Mouse (Mus musculus) limb, embryonic 13.5 days (tissue): Measurements from ENCODE around the gene Gm13420. TPM values are rescaled to one million over a fixed set of nuclear protein-coding genes. Genes with fewer than 3 reads are reported as not detected.
A peak's percentile ranks its signal among the peaks of the same experiment; 100 is the strongest.
"Not testable (repeated sequence)": the region's sequence is repeated elsewhere in the genome, so short reads cannot be mapped to it uniquely, and the experiment has no call there.

Experiments
- ATAC-seq: fragments of 200-750 bp; cut with Nextera tagmentation; 2 replicates; pipeline ENCODE4 v1.8.0; 2017; ENCODE audit warnings: low read depth, moderate number of reproducible peaks, moderate TSS enrichment; ENCODE audit not compliant: low FRiP score
- H3K27ac ChIP-seq: fragments of 300-500 bp; sonication (generic); 2 replicates; pipeline ENCODE4 v1.5.1; 2015; ENCODE audit warnings: inconsistent platforms, mild to moderate bottlenecking, moderate library complexity
- H3K27me3 ChIP-seq: fragments of 300-500 bp; sonication (generic); 2 replicates; pipeline ENCODE4 v1.6.1; 2015; ENCODE audit warnings: mild to moderate bottlenecking, inconsistent platforms
- H3K36me3 ChIP-seq: fragments of 300-500 bp; sonication (generic); 2 replicates; pipeline ENCODE4 v1.6.1; 2015; ENCODE audit warnings: inconsistent platforms, mild to moderate bottlenecking, moderate library complexity
- H3K4me1 ChIP-seq: fragments of 300-500 bp; sonication (generic); 2 replicates; pipeline ENCODE4 v1.6.1; 2015; ENCODE audit warnings: inconsistent platforms
- H3K4me2 ChIP-seq: fragments of 300-500 bp; sonication (generic); replicated peaks from 2 replicates; pipeline ENCODE4 v1.6.1; 2015; ENCODE audit warnings: inconsistent platforms, mild to moderate bottlenecking, moderate library complexity
- H3K4me3 ChIP-seq: fragments of 300-500 bp; sonication (generic); 2 replicates; pipeline ENCODE4 v1.5.1; 2015; ENCODE audit warnings: moderate library complexity, mild to moderate bottlenecking, inconsistent platforms
- H3K9ac ChIP-seq: fragments of 300-500 bp; sonication (generic); 2 replicates; pipeline ENCODE4 v1.6.1; 2015; ENCODE audit warnings: mild to moderate bottlenecking, inconsistent platforms
- H3K9me3 ChIP-seq: fragments of 300-500 bp; sonication (generic); 2 replicates; pipeline ENCODE4 v1.6.1; 2016; ENCODE audit warnings: inconsistent platforms
- WGBS: fragments of 180-500 bp; shearing (Covaris S2); methylation state at CpG from one replicate; pipeline ENCODE4 v1.1.7; 2015; 5-methylcytosine and 5-hydroxymethylcytosine counted together
- polyA plus RNA-seq: library from polyadenylated mRNA; unstranded; fragments of >200 nt; fragmentation: Nextera tagmentation; extraction: Ambion mirVana; gene quantifications from 2 replicates; pipeline ENCODE4 v1.2.1, GENCODE M21; 2015

Gm13420 gene
- polyA plus RNA-seq, result not detected in 2 replicates

DNA sequence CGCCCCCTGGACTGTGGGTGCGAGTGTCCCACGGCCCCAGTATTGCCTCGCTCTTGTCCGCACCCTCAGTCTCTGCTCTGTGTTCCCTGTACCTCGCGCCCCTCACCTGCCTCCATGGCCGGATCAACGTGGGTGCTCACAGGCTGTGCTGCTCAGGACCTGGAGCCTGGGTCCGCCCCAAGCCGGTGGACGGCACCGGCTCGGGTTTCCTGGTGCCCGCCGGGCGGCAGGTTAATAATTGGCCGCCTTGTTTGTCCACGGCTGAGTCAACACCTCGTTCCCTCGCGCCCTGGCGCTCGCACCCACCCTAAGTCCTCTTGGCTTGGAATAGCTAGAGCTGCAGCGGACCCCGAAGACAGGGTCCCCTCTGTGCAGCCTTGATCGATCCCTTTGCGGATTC is at the start of gene Gm13420:
Gene Gm13420, minus strand, starts transcription at position 189 of the 400 bp plus-strand sequence.
- 0 out of 2 replicates have a peak within 1 kb of the TSS, but pooled peaks have one; percentile 19 for H3K9ac ChIP-seq
- ATAC-seq, result no peak; the same call in 1 of the 2 replicates
- peak within 1 kb of the TSS; percentile 44 for H3K4me2 ChIP-seq
- H3K4me1 ChIP-seq, result peaks cover 17% of the 10 kb centered on the region
- no peaks in the 10 kb centered on the region for H3K9me3 ChIP-seq
- 6% methylated on average over 28 of the region's 28 CpGs for WGBS
- peak within 1 kb of the TSS; percentile 21 for H3K4me3 ChIP-seq
- H3K27me3 ChIP-seq, result peaks cover 72% of the 10 kb centered on the region
- H3K36me3 ChIP-seq, result no peaks in the 10 kb centered on the region
- H3K27ac ChIP-seq, result no peak within 1 kb of the TSS

GRCm38 (mm10) chr2:29792772-29793487 is 41.4 kb upstream of the Gm13420 start:
- Histone ChIP-seq H3K36me3 (peaks cover 57% of the 10 kb centered on the region), H3K27me3 (no peaks in the 10 kb centered on the region), H3K4me2 (no peak overlapping the region), H3K4me1 (peaks cover 9% of the 10 kb centered on the region), H3K27ac (no peak overlapping the region), H3K4me3 (no peak overlapping the region), H3K9ac (no peak overlapping the region), H3K9me3 (no peaks in the 10 kb centered on the region)
- WGBS, result 97% methylated on average over 2 of the region's 2 CpGs
- ATAC-seq, result no peak

- no peaks in the 10 kb centered on the region for H3K9me3 ChIP-seq
- no peaks in the 10 kb centered on the region for H3K27me3 ChIP-seq
- H3K4me3 ChIP-seq, result peak within 1 kb of the TSS; percentile 65
- H3K9ac ChIP-seq, result peak within 1 kb of the TSS; percentile 77
- peak within 1 kb of the TSS; percentile 67 for H3K27ac ChIP-seq
- ATAC-seq, result peak; percentile 89
- peak within 1 kb of the TSS; percentile 83 for H3K4me2 ChIP-seq
- WGBS, result under 1% methylated on average over 45 of the region's 45 CpGs
- peaks cover 60% of the 10 kb centered on the region for H3K36me3 ChIP-seq
- H3K4me1 ChIP-seq, result peaks cover 19% of the 10 kb centered on the region
These were observed 36.6 kb upstream of the Gm13420 start, which contains the start of gene Trub2 for GRCm38 (mm10) chr2:29787937-29788681. Gene Trub2 (minus strand): TSS chr2:29788502.

DNA sequence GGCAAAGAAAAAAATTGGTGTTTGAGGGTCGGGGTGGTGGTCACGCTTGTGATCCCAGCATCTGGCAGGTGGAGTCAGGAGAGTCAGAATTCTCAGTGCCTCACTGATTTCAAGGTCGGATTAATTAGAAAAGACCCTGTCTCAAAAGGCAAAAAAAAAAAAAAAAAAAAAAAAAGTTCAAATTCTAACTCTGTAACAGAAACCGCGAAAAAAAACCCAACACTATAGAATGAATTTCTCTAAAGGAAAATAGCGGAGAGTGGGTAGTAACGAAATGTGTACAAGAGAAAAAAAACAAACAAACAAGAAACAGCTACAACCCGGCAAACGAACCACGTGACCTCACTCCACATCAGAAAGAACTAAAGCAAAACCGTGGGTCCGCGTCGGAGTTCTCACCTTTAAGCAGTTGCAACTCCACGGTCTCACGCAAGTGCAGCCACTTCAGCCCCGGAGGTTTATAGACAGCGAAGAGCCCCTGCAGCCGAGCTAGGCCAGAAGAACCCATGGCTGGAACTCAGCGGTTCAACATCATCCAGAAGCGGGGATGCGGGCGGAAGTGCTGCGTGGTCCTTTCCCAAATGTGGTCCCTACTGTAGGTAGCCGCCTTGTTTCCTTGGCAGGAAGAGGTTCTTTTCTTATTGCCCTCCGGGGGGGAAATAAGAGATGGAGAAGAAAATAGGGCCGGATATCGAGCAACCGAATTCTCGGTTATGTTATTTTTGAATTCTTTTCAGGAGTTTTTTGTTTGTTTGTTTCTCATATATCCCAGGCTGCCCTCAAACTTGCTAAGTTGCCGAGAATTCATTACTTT is 35.8 kb upstream of the Gm13420 start, which contains the start of gene Coq4:
Gene Coq4, plus strand, starts transcription at position 390 of the 814 bp plus-strand sequence.
- 2% methylated on average over 31 of the region's 31 CpGs for WGBS
- peak within 1 kb of the TSS; percentile 67 for H3K27ac ChIP-seq
- peak within 1 kb of the TSS; percentile 77 for H3K9ac ChIP-seq
- peak; percentile 87 for ATAC-seq
- H3K9me3 ChIP-seq, result 0 out of 2 replicates have a peak, but pooled peaks cover 2% of the 10 kb centered on the region
- H3K4me2 ChIP-seq, result peak within 1 kb of the TSS; percentile 83
- H3K4me3 ChIP-seq, result peak within 1 kb of the TSS; percentile 65
- H3K4me1 ChIP-seq, result peaks cover 19% of the 10 kb centered on the region
- peaks cover 60% of the 10 kb centered on the region for H3K36me3 ChIP-seq
- H3K27me3 ChIP-seq, result no peaks in the 10 kb centered on the region

DNA sequence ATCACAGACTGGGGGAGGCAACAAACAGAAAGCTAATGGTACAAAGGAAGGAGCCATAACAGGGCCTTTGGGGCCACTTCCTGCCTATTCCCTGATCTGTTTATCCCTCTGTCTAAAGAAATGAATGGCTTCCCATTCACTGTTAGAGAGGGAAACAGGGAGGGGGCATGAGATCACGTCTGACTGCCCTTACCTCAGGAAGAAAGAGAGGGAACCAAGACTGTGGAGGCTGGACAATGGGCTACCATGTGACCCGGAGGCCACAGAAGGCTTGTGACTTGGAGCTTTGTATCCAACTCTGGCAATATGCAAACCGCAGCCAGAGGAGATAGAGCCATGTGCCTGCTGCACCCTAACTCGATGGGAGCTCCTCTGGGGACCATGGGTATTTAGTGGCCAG is 32.8 kb upstream of the Gm13420 start:
- no peaks in the 10 kb centered on the region for H3K27me3 ChIP-seq
- H3K9ac ChIP-seq, result no peak overlapping the region
- peaks cover 68% of the 10 kb centered on the region for H3K36me3 ChIP-seq

GRCm38 (mm10) chr2:29781256-29781655 is 29.8 kb upstream of the Gm13420 start:
- H3K27ac ChIP-seq, ATAC-seq, H3K9ac ChIP-seq, H3K27me3 ChIP-seq, H3K4me1 ChIP-seq, H3K4me3 ChIP-seq, H3K4me2 ChIP-seq: not testable (repeated sequence)
- peaks cover 10% of the 10 kb centered on the region for H3K9me3 ChIP-seq
- peaks cover 97% of the 10 kb centered on the region for H3K36me3 ChIP-seq
- WGBS, result 91% methylated on average over 2 of the region's 2 CpGs

More for the DNA sequence above, 32.8 kb upstream of the Gm13420 start:
- Histone ChIP-seq H3K9me3 (peaks cover 10% of the 10 kb centered on the region), H3K4me1 (peaks cover 19% of the 10 kb centered on the region), H3K4me2 (no peak overlapping the region), H3K4me3 (no peak overlapping the region), H3K27ac (no peak overlapping the region)
- whole genome bisulfite sequencing, result 88% methylated on average over 4 of the region's 4 CpGs
- ATAC-seq, result no peak

DNA sequence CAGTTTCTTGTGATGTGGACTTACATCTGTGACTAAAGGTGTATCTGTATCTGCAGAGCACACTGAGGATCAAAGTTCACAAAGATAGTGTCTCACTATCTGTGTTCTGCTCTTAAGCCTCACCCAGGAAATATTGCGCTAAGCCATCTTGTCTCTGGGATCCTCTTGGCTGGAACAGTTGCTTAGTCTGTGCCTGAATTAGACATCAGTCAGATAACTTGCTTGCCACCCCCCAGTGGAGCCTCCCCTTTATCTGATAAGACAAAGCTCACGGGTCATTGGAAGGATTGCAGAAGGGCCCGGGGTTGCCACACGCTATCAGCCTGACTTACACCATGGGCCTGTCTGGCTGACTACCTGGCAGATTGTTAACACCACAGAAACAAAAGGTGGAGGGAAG is 21.8 kb upstream of the Gm13420 start:
- WGBS, result 93% methylated on average over 4 of the region's 4 CpGs
- H3K36me3 ChIP-seq, result peaks cover 53% of the 10 kb centered on the region
- no peaks in the 10 kb centered on the region for H3K4me1 ChIP-seq
- no peak overlapping the region for H3K27ac ChIP-seq
- no peaks in the 10 kb centered on the region for H3K27me3 ChIP-seq
- no peak for ATAC-seq
- no peak overlapping the region for H3K9ac ChIP-seq
- H3K9me3 ChIP-seq, result no peaks in the 10 kb centered on the region
- no peak overlapping the region for H3K4me2 ChIP-seq
- H3K4me3 ChIP-seq, result no peak overlapping the region

DNA sequence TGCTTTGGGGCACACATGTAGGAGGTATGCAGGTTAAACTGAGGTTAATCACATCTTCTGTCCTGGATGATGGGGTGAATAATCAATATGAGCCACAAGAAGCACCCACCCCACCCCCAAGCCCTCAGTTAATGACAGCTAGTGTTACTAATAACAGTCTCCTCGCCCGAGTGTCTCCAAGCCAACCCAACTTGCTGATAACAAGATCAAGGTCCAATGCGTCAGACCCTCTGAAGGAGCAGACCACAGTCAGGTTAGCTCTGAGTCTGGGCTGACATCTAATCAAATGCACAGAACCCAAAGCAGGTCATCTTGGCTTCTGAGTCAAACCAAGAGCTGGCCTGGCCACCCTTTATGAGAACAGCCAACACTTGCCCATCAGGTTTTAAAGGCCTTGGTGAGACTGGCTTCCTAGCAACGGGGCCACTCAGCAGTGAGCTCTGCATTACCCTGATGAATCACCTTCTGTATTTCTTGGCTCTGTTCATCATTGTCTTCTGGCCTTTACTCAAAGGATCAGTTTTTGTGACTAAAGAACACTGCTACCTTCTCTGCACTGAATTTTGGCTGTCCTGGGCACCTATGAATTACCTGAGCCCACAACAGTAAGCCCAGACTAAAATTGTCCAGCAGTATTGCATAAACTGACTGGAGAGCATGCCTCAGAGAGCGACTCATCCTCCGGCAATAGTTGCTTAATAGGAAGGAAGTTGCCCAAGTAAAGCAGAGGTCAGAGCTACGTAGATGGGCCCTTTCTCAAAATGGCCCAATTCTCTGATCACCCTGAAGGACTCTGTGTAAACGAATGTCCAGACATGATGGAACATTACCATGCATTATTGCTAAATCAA is 20.4 kb upstream of the Gm13420 start:
- ATAC-seq, result no peak
- Histone ChIP-seq H3K4me1 (no peaks in the 10 kb centered on the region), H3K9me3 (no peaks in the 10 kb centered on the region), H3K27me3 (no peaks in the 10 kb centered on the region), H3K27ac (no peak overlapping the region), H3K9ac (no peak overlapping the region), H3K4me3 (no peak overlapping the region), H3K4me2 (no peak overlapping the region), H3K36me3 (peaks cover 38% of the 10 kb centered on the region)
- WGBS, result 82% methylated on average over 8 of the region's 8 CpGs

DNA sequence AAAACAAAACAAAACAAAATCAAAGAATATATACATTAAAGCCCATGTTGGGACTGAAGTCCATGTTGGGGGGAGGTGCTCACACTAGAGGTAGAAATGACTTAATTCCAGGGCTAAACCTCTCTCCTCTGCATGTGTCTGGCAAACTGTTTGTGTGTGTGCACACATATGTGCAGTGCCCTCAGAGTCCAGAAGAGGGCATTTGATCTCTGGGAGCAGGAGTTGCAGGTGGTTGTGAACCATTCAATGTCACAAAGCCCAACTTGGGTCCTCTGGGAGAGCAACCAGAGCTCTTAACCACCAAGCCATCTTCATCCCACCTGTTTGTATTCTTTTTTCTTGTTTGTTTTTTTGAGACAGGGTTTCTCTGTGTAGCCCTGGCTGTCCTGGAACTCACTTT is 18.7 kb upstream of the Gm13420 start:
- Histone ChIP-seq H3K9me3 (no peaks in the 10 kb centered on the region), H3K4me2 (no peak overlapping the region), H3K4me3 (no peak overlapping the region)

GRCm38 (mm10) chr2:29768901-29769300 is 17.4 kb upstream of the Gm13420 start:
- Histone ChIP-seq H3K9ac (no peak overlapping the region), H3K4me2 (no peak overlapping the region), H3K36me3 (peaks cover 16% of the 10 kb centered on the region), H3K4me1 (no peaks in the 10 kb centered on the region), H3K27me3 (no peaks in the 10 kb centered on the region), H3K4me3 (no peak overlapping the region), H3K27ac (no peak overlapping the region), H3K9me3 (no peaks in the 10 kb centered on the region)
- WGBS, result 64% methylated on average over 9 of the region's 9 CpGs
- no peak for ATAC-seq

More for the DNA sequence above, 18.7 kb upstream of the Gm13420 start:
- Histone ChIP-seq H3K27me3 (no peaks in the 10 kb centered on the region), H3K9ac (no peak overlapping the region), H3K27ac (no peak overlapping the region), H3K36me3 (peaks cover 25% of the 10 kb centered on the region), H3K4me1 (no peaks in the 10 kb centered on the region)
- no peak for ATAC-seq
